Mouse (Mus musculus) cerebellum, adult 2 months (tissue): ENCODE measurements around the gene Dmtf1. TPM values are rescaled to one million over a fixed set of nuclear protein-coding genes. Genes with fewer than 3 reads are reported as not detected.

Experiments
- DNase-seq, 2 experiments: peaks; one replicate each; pipeline ENCODE4 v3.0.0; 2021
- H3K27ac ChIP-seq: fragments of 200-500 bp; 2 replicates; pipeline ENCODE4 v1.5.1; 2012; ENCODE audit warnings: low read length, control low read depth, inconsistent platforms; ENCODE audit not compliant: insufficient read depth
- H3K27me3 ChIP-seq: fragments of 200-500 bp; 2 replicates; pipeline ENCODE4 v1.6.1; 2012; ENCODE audit warnings: inconsistent platforms, mild to moderate bottlenecking, low read length, moderate library complexity; ENCODE audit not compliant: control insufficient read depth, insufficient read depth
- H3K4me1 ChIP-seq: fragments of 200-500 bp; 2 replicates; pipeline ENCODE4 v1.6.1; 2011; ENCODE audit warnings: low read length; ENCODE audit not compliant: control insufficient read depth, insufficient read depth
- H3K4me3 ChIP-seq: fragments of 200-500 bp; replicated peaks from 2 replicates; pipeline ENCODE3; 2011; ENCODE audit warnings: mild to moderate bottlenecking, low read depth, low read length, control low read depth; ENCODE audit not compliant: insufficient read depth
- CTCF ChIP-seq: fragments of 200-500 bp; IDR thresholded peaks from 2 replicates; pipeline ENCODE4 v1.5.1; 2011; ENCODE audit warnings: low read depth, mild to moderate bottlenecking, control low read depth, low read length, moderate library complexity, borderline replicate concordance; ENCODE audit not compliant: insufficient read depth
- POLR2A ChIP-seq: fragments of 200-500 bp; IDR thresholded peaks from 2 replicates; pipeline ENCODE4 v1.6.1; 2011; ENCODE audit warnings: low read length, control low read depth, borderline replicate concordance; ENCODE audit not compliant: insufficient read depth
- WGBS: fragments of 180-500 bp; shearing (Covaris S2); methylation state at CpG from one replicate; pipeline ENCODE4 v1.1.7; 2018; 5-methylcytosine and 5-hydroxymethylcytosine counted together
- polyA plus RNA-seq: library from polyadenylated mRNA; depleted of rRNA; stranded (reverse); fragments of >200 nt; gene quantifications from 2 replicates; pipeline ENCODE4 v1.2.3, GENCODE M21; 2012

Gene Dmtf1
- polyA plus RNA-seq, 1 experiment, result 67.5 TPM

DNA sequence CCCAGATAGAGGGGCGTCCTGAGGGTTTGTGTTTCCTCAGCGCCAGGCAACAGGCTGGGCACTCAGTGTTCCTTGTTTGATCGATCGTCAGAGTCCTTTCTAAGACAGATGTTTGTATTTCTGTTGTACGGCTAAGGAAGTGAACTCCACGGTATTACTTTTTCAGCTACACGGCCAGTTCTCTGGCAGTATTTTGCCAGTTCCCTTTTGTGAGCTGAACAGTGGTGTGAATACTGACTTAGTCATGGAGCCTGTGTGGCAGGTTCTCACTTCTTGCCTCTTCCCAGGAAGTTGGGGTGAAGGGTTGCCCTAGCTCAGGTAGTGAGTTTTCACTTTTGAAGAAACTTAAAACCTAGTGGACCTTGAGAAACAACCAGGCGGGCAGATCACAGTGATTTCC, 57.6 kb downstream of the Dmtf1 start:
- Histone ChIP-seq H3K4me1 (peaks cover 4% of the 10 kb centered on the region; the same call in 1 of the 2 replicates), H3K27ac (no peak overlapping the region), H3K27me3 (no peaks in the 10 kb centered on the region), H3K4me3 (no peak overlapping the region)
- WGBS, result 87% methylated on average over 8 of the region's 8 CpGs
- TF ChIP-seq CTCF (no peak), POLR2A (no peak)
- DNase-seq, result no peak

DNA sequence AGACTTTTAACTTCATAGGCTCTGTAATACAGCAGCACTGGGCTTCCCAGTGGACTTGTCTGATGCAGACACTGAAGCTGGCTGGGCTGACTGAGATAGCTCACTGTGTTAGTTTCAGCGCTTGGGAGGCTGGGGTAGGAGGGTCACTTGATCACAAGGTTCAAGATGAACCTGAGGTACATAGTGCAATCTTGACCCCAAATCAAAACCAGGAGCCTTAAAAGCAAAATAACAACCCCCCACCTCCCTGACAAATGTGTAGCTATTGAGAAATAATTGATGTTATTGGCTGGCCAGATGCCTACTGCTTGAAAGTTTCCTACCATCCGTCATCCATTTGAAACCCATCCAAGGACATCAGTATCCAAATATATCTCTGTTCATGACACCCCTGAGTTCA, 58.9 kb downstream of the Dmtf1 start:
- Histone ChIP-seq H3K27ac (no peak overlapping the region), H3K27me3 (no peaks in the 10 kb centered on the region), H3K4me1 (peaks cover 4% of the 10 kb centered on the region; the same call in 1 of the 2 replicates), H3K4me3 (no peak overlapping the region)
- no peak for DNase-seq
- no peak for TF ChIP-seq POLR2A
- TF ChIP-seq CTCF, result no peak
- 72% methylated on average over 2 of the region's 2 CpGs for WGBS

DNA sequence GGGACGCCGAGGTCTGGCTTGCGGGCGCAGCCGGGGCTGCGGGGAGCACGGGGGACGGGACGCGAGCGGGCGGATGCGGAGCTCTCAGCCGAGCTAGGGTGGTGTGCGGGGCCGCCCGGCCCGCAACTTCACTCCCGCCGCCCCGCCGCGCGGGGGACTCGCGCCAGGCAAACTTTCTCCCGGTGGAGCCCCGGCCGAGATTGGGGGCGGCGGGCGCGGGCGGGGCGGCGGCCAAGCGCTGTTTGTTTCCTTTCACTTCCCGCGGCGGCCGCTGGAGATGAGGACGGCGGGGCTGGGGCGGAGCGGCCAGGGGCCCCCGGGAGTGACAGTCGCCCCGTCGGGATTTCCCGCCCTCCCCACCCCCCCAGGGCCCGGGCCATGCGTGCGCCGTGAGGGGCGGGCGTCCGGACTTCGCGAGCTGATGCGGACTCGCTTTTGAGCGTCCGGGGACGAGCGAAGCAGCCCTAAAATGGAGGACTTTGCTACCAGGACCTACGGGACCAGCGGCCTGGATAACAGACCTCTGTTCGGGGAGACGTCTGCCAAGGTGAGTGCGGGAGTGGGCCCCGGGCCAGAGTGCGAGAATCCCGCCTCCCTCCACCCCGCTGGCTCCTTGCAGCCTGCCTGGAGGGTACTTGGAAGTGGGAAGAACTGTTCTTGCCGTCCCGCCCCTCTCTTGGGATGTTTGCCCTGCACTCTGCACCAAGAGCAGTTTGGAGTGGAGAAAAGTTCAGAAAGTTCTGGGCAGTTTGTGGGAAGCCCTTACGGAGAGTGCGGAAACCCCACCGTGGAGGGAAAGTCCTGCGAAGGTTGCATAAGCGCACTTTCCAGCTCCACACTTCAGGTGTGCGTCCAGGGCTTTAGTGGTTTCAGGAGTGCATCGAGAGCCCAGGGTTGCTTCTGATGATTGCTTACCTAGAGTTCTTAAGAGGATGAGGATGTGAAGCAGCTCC, 60.5 kb downstream of the Dmtf1 start:
- 2% methylated on average over 81 of the region's 83 CpGs for WGBS
- H3K27ac ChIP-seq, result no peak overlapping the region
- H3K4me1 ChIP-seq, result peaks cover 4% of the 10 kb centered on the region; the same call in 1 of the 2 replicates
- DNase-seq, result peak; percentile 70 to 74
- TF ChIP-seq CTCF (no peak), POLR2A (no peak)
- H3K4me3 ChIP-seq, result peak overlapping the region; percentile 79
- no peaks in the 10 kb centered on the region for H3K27me3 ChIP-seq

DNA sequence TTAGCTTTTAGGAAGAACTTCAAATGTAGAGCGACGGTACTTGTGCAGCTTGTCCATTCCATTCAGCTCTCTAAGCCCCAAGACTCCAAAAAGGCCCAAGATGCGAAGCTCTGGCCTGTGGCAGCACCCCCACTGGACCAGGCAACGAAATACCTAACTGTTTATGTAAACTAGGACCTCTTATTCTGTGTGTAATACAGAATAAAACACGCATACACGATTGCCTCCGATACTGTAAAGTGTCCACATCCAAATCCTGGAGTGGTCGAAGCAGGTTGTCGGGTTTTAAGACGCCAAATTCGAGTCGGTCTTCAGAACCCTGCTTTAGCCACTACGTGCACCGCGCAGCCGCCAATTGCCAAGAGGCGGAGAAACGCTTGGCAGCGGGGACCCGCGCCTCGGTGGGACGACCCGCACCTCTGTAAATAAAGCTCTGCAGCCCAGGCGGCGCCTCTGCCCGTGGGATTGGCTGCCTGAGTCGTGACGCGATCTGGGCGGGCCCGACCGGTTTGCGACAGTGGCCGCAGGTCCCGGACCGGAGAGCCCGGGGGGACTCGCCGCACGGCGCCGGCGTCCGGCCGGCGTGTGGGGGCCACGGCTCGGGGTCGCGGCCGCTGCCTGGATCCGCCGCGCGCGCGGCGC, 61.2 kb downstream of the Dmtf1 start, which contains the start of gene Tmem243:
Tmem243 (plus strand) TSS at position 462 of the 642 bp plus-strand sequence.
- TF ChIP-seq CTCF (no peak), POLR2A (peak; percentile 55)
- WGBS, result under 1% methylated on average over 59 of the region's 59 CpGs
- H3K27ac ChIP-seq, result peak within 1 kb of the TSS; percentile 18; the same call in 1 of the 2 replicates

DNA sequence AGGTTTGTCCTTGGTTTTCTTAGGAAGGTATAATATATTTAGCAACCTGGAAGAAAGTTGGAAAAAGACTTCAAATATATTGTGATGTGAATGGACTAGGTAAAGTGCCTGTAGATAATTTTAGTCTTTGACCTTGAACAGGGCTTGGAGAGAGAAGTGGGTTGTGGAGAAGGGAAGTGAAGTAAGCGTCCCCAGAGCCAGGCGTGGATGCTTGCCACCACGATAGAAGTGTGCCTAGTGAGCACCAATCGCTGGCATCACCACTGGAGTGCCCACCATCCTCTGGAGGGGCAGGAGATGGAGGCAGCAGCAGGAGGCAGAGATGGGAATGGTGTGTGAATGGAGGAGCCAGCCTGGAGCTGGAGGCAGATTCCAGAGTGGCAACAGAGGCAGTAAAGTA, 68.1 kb downstream of the Dmtf1 start:
- no peaks in the 10 kb centered on the region for H3K27me3 ChIP-seq
- no peak overlapping the region for H3K4me3 ChIP-seq
- no peaks in the 10 kb centered on the region for H3K4me1 ChIP-seq
- TF ChIP-seq POLR2A, result no peak
- no peak for TF ChIP-seq CTCF
- 62% methylated on average over 4 of the region's 4 CpGs for WGBS
- DNase-seq, result no peak
- no peak overlapping the region for H3K27ac ChIP-seq

More for the DNA sequence above, 61.2 kb downstream of the Dmtf1 start, which contains the start of gene Tmem243:
- Histone ChIP-seq H3K4me3 (peak within 1 kb of the TSS; percentile 79), H3K4me1 (peaks cover 4% of the 10 kb centered on the region; the same call in 1 of the 2 replicates), H3K27me3 (no peaks in the 10 kb centered on the region)
- peak; percentile 91 to 93 for DNase-seq

DNA sequence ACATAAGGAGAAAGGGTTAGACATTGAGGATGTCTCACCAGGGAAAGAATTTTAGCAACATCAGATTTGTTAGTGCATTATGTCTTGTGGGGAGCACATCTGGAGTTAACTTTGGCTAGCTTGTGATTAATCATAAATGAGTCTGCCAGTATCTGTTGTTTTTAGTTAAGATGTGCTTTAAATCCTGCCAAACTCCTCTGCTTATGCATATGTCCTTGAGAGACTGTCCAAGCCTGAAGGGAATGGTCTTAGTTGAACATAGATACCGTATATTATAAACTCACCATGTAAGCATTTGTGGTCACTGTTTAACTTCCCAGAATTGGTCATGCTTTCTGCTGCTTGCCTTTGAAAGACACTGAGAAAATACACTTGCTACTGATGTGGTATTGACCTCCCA, 68.9 kb downstream of the Dmtf1 start:
- H3K4me3 ChIP-seq, result no peak overlapping the region
- 93% methylated on average over 1 of the region's 1 CpGs for WGBS
- no peaks in the 10 kb centered on the region for H3K27me3 ChIP-seq
- DNase-seq, result no peak
- H3K4me1 ChIP-seq, result no peaks in the 10 kb centered on the region
- no peak overlapping the region for H3K27ac ChIP-seq
- TF ChIP-seq CTCF (no peak), POLR2A (no peak)

DNA sequence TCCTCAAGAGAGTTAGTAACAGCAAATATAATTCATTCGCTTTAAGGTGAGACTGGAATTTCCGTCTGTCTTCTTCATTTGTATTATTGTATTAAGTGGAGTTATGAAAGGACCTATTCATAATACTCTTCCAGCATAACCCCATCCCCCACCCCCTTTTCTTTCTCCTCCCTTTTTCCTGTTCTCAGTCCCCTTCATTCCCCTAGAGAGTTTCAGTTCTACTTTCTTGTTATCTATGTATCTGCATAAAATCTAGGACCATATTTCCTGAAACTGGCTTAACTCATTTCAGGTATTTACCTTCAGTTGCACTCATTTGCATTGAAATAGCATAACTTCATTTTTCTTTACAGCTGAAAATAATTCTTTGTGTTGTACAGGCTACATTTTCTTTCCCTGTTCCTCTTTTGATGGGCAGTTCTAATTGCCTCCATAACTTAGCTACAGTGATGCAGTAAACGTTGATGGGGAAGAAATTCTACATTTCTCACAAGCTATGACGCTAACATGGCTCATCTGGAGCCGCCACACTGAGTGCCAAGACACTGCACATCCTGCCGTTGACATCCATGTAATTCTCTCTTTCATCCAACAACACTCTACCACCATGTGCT, 71.0 kb downstream of the Dmtf1 start:
- DNase-seq, result no peak
- Histone ChIP-seq H3K4me1 (no peaks in the 10 kb centered on the region), H3K4me3 (no peak overlapping the region), H3K27me3 (no peaks in the 10 kb centered on the region), H3K27ac (no peak overlapping the region)
- 81% methylated on average over 6 of the region's 6 CpGs for WGBS
- TF ChIP-seq CTCF, result no peak
